Mouse (Mus musculus): Measurements from ENCODE around the gene Trmt11.
A peak's percentile ranks its signal among the peaks of the same experiment; 100 is the strongest.
"Not testable (repeated sequence)": the region's sequence is repeated elsewhere in the genome, so short reads cannot be mapped to it uniquely, and the experiment has no call there.

The Trmt11 gene

GRCm38 (mm10) chr10:30600542-30600966 is at the start of gene Trmt11:
Gene Trmt11 (minus strand): TSS chr10:30600749.
- peak; percentile 95 for DNase-seq (ENCODE audit: low read depth, low spot score)

- no peak for DNase-seq (ENCODE audit: low read depth, low spot score)
Observed at GRCm38 (mm10) chr10:30647681-30648080, 47.1 kb upstream of the Trmt11 start.

- no peak for DNase-seq (ENCODE audit: low read depth, low spot score)
Observed at GRCm38 (mm10) chr10:30638216-30638615, 37.7 kb upstream of the Trmt11 start.

GRCm38 (mm10) chr10:30636474-30637154 is 36.1 kb upstream of the Trmt11 start:
- DNase-seq (ENCODE audit: low read depth, low spot score) = not testable (repeated sequence)

- no peak for DNase-seq (ENCODE audit: low read depth, low spot score)
Observed at GRCm38 (mm10) chr10:30632718-30633117, 32.2 kb upstream of the Trmt11 start.

- DNase-seq (ENCODE audit: low read depth, low spot score) = no peak
Observed at GRCm38 (mm10) chr10:30629977-30630376, 29.4 kb upstream of the Trmt11 start.

- DNase-seq (ENCODE audit: low read depth, low spot score) = no peak
Observed at GRCm38 (mm10) chr10:30629513-30629912, 29.0 kb upstream of the Trmt11 start, which contains the start of gene Hint3. Gene Hint3 (minus strand): TSS chr10:30629632.

- peak; percentile 35 for DNase-seq (ENCODE audit: low read depth, low spot score)
Observed at GRCm38 (mm10) chr10:30628444-30628843, 27.9 kb upstream of the Trmt11 start.

- peak; percentile 90 for DNase-seq (ENCODE audit: low read depth, low spot score)
Observed at GRCm38 (mm10) chr10:30627548-30627947, 27.0 kb upstream of the Trmt11 start.

GRCm38 (mm10) chr10:30624161-30625019 is 23.8 kb upstream of the Trmt11 start:
- no peak for DNase-seq (ENCODE audit: low read depth, low spot score)

GRCm38 (mm10) chr10:30622928-30623327 is 22.4 kb upstream of the Trmt11 start:
- DNase-seq (ENCODE audit: low read depth, low spot score) = peak; percentile 36

GRCm38 (mm10) chr10:30618918-30619210 is 18.3 kb upstream of the Trmt11 start:
- no peak for DNase-seq (ENCODE audit: low read depth, low spot score)

GRCm38 (mm10) chr10:30618091-30618917 is 17.8 kb upstream of the Trmt11 start:
- peak; percentile 99 for DNase-seq (ENCODE audit: low read depth, low spot score)

GRCm38 (mm10) chr10:30613039-30613438 is 12.5 kb upstream of the Trmt11 start:
- DNase-seq (ENCODE audit: low read depth, low spot score) = no peak

GRCm38 (mm10) chr10:30609614-30610013 is 9.1 kb upstream of the Trmt11 start:
- DNase-seq (ENCODE audit: low read depth, low spot score) = no peak

GRCm38 (mm10) chr10:30608109-30608508 is 7.6 kb upstream of the Trmt11 start:
- no peak for DNase-seq (ENCODE audit: low read depth, low spot score)

- DNase-seq (ENCODE audit: low read depth, low spot score) = no peak
Observed at GRCm38 (mm10) chr10:30600094-30600534, 435 bp downstream of the Trmt11 start.

- DNase-seq (ENCODE audit: low read depth, low spot score) = peak; percentile 9
Observed at GRCm38 (mm10) chr10:30587037-30587436, 13.5 kb downstream of the Trmt11 start.

GRCm38 (mm10) chr10:30585691-30586090 is 14.9 kb downstream of the Trmt11 start:
- DNase-seq (ENCODE audit: low read depth, low spot score) = no peak

- no peak for DNase-seq (ENCODE audit: low read depth, low spot score)
Observed at GRCm38 (mm10) chr10:30577670-30578280, 22.8 kb downstream of the Trmt11 start.

- no peak for DNase-seq (ENCODE audit: low read depth, low spot score)
Observed at GRCm38 (mm10) chr10:30566364-30566763, 34.2 kb downstream of the Trmt11 start.

Data from ZHBTc4 (cell line).